Mouse (Mus musculus) G1E (cell line): Measurements from ENCODE around the gene Flad1.

Experiments used
- CTCF ChIP-seq: IDR thresholded peaks from 2 replicates; pipeline ENCODE4 v1.5.1; 2012; ENCODE audit warnings: low read depth, low read length, inconsistent platforms, mixed read lengths
- GATA2 ChIP-seq: IDR thresholded peaks from 2 replicates; pipeline ENCODE4 v1.6.1; 2012; ENCODE audit warnings: low read depth, low read length, inconsistent platforms, borderline replicate concordance
- POLR2AphosphoS5 ChIP-seq: IDR thresholded peaks from 2 replicates; pipeline ENCODE4 v1.6.1; 2012; ENCODE audit warnings: low read depth, low read length, inconsistent platforms; ENCODE audit not compliant: insufficient replicate concordance

DNA sequence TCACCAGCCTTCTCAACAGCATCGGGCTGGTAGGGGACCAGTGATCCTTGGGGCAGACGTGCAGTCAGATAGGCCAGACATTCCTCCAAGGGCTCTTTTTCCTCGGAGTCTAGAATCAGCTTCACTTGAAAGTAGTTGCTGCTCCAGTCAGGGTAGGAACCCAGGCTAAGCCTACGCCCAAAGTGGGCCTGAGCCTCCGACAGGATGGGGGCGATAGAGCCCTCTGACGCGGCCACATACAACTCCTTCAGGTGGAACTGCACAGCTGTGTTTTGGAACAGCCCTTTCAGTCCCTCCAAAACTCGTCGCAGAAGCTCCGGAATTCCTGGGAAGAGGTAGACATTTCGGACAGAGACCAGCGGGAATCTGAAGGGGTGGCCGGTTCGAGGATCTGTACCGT lies 3.2 kb downstream of the Flad1 start:
- no peak for TF ChIP-seq CTCF
- TF ChIP-seq POLR2AphosphoS5 = no peak
- no peak for TF ChIP-seq GATA2
